Mouse (Mus musculus): ENCODE measurements at regions not wholly inside any gene's neighbourhood (a gene's known extent, or its start where the extent isn't known, plus 50 kb on each side); places are given as distances from the start of the nearest gene placed in this dataset.

GRCm38 (mm10) chr12:9271484-9271883, 241.7 kb downstream of the Ttc32 start:
- ATAC-seq (ENCODE audit: low FRiP score) (no peak), DNase-seq (ENCODE audit: low spot score, missing footprints) (no peak)
- WGBS = 93% methylated on average over 2 of the region's 2 CpGs
- Histone ChIP-seq H3K27me3 (ENCODE audit: control insufficient read depth, insufficient read depth, low read length) (no peaks in the 10 kb centered on the region), H3K27ac (ENCODE audit: low read depth, low read length) (no peak overlapping the region), H3K4me1 (ENCODE audit: control insufficient read depth, insufficient read depth, low read length) (no peaks in the 10 kb centered on the region), H3K4me2 (no peak overlapping the region), H3K36me3 (ENCODE audit: control insufficient read depth, insufficient read depth, low read length) (no peaks in the 10 kb centered on the region), H3K9ac (ENCODE audit: low read length) (no peak overlapping the region), H3K9me3 (ENCODE audit: control insufficient read depth, low read length) (no peaks in the 10 kb centered on the region), H3K4me3 (ENCODE audit: low read depth, low read length) (no peak overlapping the region)

- DNase-seq (ENCODE audit: low spot score, missing footprints) = no peak
- no peak overlapping the region for H3K9ac ChIP-seq (ENCODE audit: low read length)
- H3K4me1 ChIP-seq (ENCODE audit: control insufficient read depth, insufficient read depth, low read length) = no peaks in the 10 kb centered on the region
- H3K4me3 ChIP-seq (ENCODE audit: low read depth, low read length) = no peak overlapping the region
- WGBS = 64% methylated on average over 1 of the region's 1 CpGs
- H3K36me3 ChIP-seq (ENCODE audit: control insufficient read depth, insufficient read depth, low read length) = no peaks in the 10 kb centered on the region
- H3K27ac ChIP-seq (ENCODE audit: low read depth, low read length) = no peak overlapping the region
- H3K9me3 ChIP-seq (ENCODE audit: control insufficient read depth, low read length) = no peaks in the 10 kb centered on the region
- H3K4me2 ChIP-seq = no peak overlapping the region
- no peaks in the 10 kb centered on the region for H3K27me3 ChIP-seq (ENCODE audit: control insufficient read depth, insufficient read depth, low read length)
- ATAC-seq (ENCODE audit: low FRiP score) = no peak
Measured at GRCm38 (mm10) chr12:9274181-9274580, 244.4 kb downstream of the Ttc32 start.

GRCm38 (mm10) chr12:9275697-9276096, 245.9 kb downstream of the Ttc32 start:
- 93% methylated on average over 7 of the region's 7 CpGs for WGBS
- no peaks in the 10 kb centered on the region for H3K9me3 ChIP-seq (ENCODE audit: control insufficient read depth, low read length)
- H3K36me3 ChIP-seq (ENCODE audit: control insufficient read depth, insufficient read depth, low read length) = no peaks in the 10 kb centered on the region
- no peak overlapping the region for H3K4me3 ChIP-seq (ENCODE audit: low read depth, low read length)
- no peak overlapping the region for H3K9ac ChIP-seq (ENCODE audit: low read length)
- no peak overlapping the region for H3K4me2 ChIP-seq
- H3K27me3 ChIP-seq (ENCODE audit: control insufficient read depth, insufficient read depth, low read length) = no peaks in the 10 kb centered on the region
- DNase-seq (ENCODE audit: low spot score, missing footprints) = no peak
- ATAC-seq (ENCODE audit: low FRiP score) = no peak
- H3K27ac ChIP-seq (ENCODE audit: low read depth, low read length) = no peak overlapping the region
- H3K4me1 ChIP-seq (ENCODE audit: control insufficient read depth, insufficient read depth, low read length) = no peaks in the 10 kb centered on the region

- Histone ChIP-seq H3K9me3 (ENCODE audit: control insufficient read depth, low read length) (no peaks in the 10 kb centered on the region), H3K27ac (ENCODE audit: low read depth, low read length) (no peak overlapping the region), H3K4me1 (ENCODE audit: control insufficient read depth, insufficient read depth, low read length) (no peaks in the 10 kb centered on the region), H3K27me3 (ENCODE audit: control insufficient read depth, insufficient read depth, low read length) (no peaks in the 10 kb centered on the region), H3K4me3 (ENCODE audit: low read depth, low read length) (no peak overlapping the region), H3K4me2 (no peak overlapping the region), H3K36me3 (ENCODE audit: control insufficient read depth, insufficient read depth, low read length) (no peaks in the 10 kb centered on the region), H3K9ac (ENCODE audit: low read length) (no peak overlapping the region)
- WGBS = 23% methylated on average over 5 of the region's 5 CpGs
- no peak for ATAC-seq (ENCODE audit: low FRiP score)
- DNase-seq (ENCODE audit: low spot score, missing footprints) = no peak
Measured at GRCm38 (mm10) chr12:9278735-9279134, 248.9 kb downstream of the Ttc32 start.

GRCm38 (mm10) chr12:9279893-9280605, 250.3 kb downstream of the Ttc32 start:
- Histone ChIP-seq H3K4me3 (ENCODE audit: low read depth, low read length) (no peak overlapping the region), H3K4me1 (ENCODE audit: control insufficient read depth, insufficient read depth, low read length) (no peaks in the 10 kb centered on the region), H3K9ac (ENCODE audit: low read length) (no peak overlapping the region), H3K27ac (ENCODE audit: low read depth, low read length) (no peak overlapping the region), H3K9me3 (ENCODE audit: control insufficient read depth, low read length) (no peaks in the 10 kb centered on the region), H3K27me3 (ENCODE audit: control insufficient read depth, insufficient read depth, low read length) (no peaks in the 10 kb centered on the region), H3K4me2 (no peak overlapping the region), H3K36me3 (ENCODE audit: control insufficient read depth, insufficient read depth, low read length) (no peaks in the 10 kb centered on the region)
- no peak for DNase-seq (ENCODE audit: low spot score, missing footprints)
- ATAC-seq (ENCODE audit: low FRiP score) = no peak
- 47% methylated on average over 5 of the region's 5 CpGs for WGBS

GRCm38 (mm10) chr12:9287271-9287670, 257.5 kb downstream of the Ttc32 start:
- no peak for ATAC-seq (ENCODE audit: low FRiP score)
- no peak overlapping the region for H3K27ac ChIP-seq (ENCODE audit: low read depth, low read length)
- DNase-seq (ENCODE audit: low spot score, missing footprints) = no peak
- no peaks in the 10 kb centered on the region for H3K9me3 ChIP-seq (ENCODE audit: control insufficient read depth, low read length)
- H3K9ac ChIP-seq (ENCODE audit: low read length) = no peak overlapping the region
- no peaks in the 10 kb centered on the region for H3K4me1 ChIP-seq (ENCODE audit: control insufficient read depth, insufficient read depth, low read length)
- H3K36me3 ChIP-seq (ENCODE audit: control insufficient read depth, insufficient read depth, low read length) = no peaks in the 10 kb centered on the region
- WGBS = 87% methylated on average over 2 of the region's 2 CpGs
- H3K4me3 ChIP-seq (ENCODE audit: low read depth, low read length) = no peak overlapping the region
- H3K27me3 ChIP-seq (ENCODE audit: control insufficient read depth, insufficient read depth, low read length) = no peaks in the 10 kb centered on the region
- no peak overlapping the region for H3K4me2 ChIP-seq

- Histone ChIP-seq H3K9ac (ENCODE audit: low read length) (no peak overlapping the region), H3K36me3 (ENCODE audit: control insufficient read depth, insufficient read depth, low read length) (no peaks in the 10 kb centered on the region), H3K9me3 (ENCODE audit: control insufficient read depth, low read length) (no peaks in the 10 kb centered on the region), H3K27ac (ENCODE audit: low read depth, low read length) (no peak overlapping the region), H3K4me3 (ENCODE audit: low read depth, low read length) (no peak overlapping the region), H3K27me3 (ENCODE audit: control insufficient read depth, insufficient read depth, low read length) (no peaks in the 10 kb centered on the region), H3K4me1 (ENCODE audit: control insufficient read depth, insufficient read depth, low read length) (no peaks in the 10 kb centered on the region), H3K4me2 (no peak overlapping the region)
- ATAC-seq (ENCODE audit: low FRiP score) (no peak), DNase-seq (ENCODE audit: low spot score, missing footprints) (no peak)
Measured at GRCm38 (mm10) chr12:9292656-9293055, 262.9 kb downstream of the Ttc32 start.

GRCm38 (mm10) chr12:9295211-9295610, 265.4 kb downstream of the Ttc32 start:
- Histone ChIP-seq H3K27me3 (ENCODE audit: control insufficient read depth, insufficient read depth, low read length) (no peaks in the 10 kb centered on the region), H3K27ac (ENCODE audit: low read depth, low read length) (no peak overlapping the region), H3K4me1 (ENCODE audit: control insufficient read depth, insufficient read depth, low read length) (no peaks in the 10 kb centered on the region), H3K4me2 (no peak overlapping the region), H3K9ac (ENCODE audit: low read length) (no peak overlapping the region), H3K36me3 (ENCODE audit: control insufficient read depth, insufficient read depth, low read length) (no peaks in the 10 kb centered on the region), H3K9me3 (ENCODE audit: control insufficient read depth, low read length) (no peaks in the 10 kb centered on the region), H3K4me3 (ENCODE audit: low read depth, low read length) (no peak overlapping the region)
- no peak for DNase-seq (ENCODE audit: low spot score, missing footprints)
- ATAC-seq (ENCODE audit: low FRiP score) = no peak
- WGBS = 88% methylated on average over 3 of the region's 3 CpGs

- ATAC-seq (ENCODE audit: low FRiP score) (no peak), DNase-seq (ENCODE audit: low spot score, missing footprints) (no peak)
- no peaks in the 10 kb centered on the region for H3K36me3 ChIP-seq (ENCODE audit: control insufficient read depth, insufficient read depth, low read length)
- H3K4me3 ChIP-seq (ENCODE audit: low read depth, low read length) = no peak overlapping the region
- H3K4me1 ChIP-seq (ENCODE audit: control insufficient read depth, insufficient read depth, low read length) = no peaks in the 10 kb centered on the region
- no peak overlapping the region for H3K9ac ChIP-seq (ENCODE audit: low read length)
- 68% methylated on average over 5 of the region's 5 CpGs for WGBS
- H3K4me2 ChIP-seq = no peak overlapping the region
- no peaks in the 10 kb centered on the region for H3K27me3 ChIP-seq (ENCODE audit: control insufficient read depth, insufficient read depth, low read length)
- no peak overlapping the region for H3K27ac ChIP-seq (ENCODE audit: low read depth, low read length)
- H3K9me3 ChIP-seq (ENCODE audit: control insufficient read depth, low read length) = no peaks in the 10 kb centered on the region
Measured at GRCm38 (mm10) chr12:9298848-9299655, 269.3 kb downstream of the Ttc32 start.
